Mouse (Mus musculus): Measurements from ENCODE around the gene Ikzf1.

GRCm38 (mm10) chr11:11794626-11795025 lies 109.8 kb downstream of the Ikzf1 start:
- no peak for TF ChIP-seq CTCF (IDR thresholded peaks at IDR 0.05; ENCODE audit: low read depth)
- TF ChIP-seq EP300 (optimal IDR thresholded peaks at IDR 0.05), result no peak
